Comparison of ENCODE assay signal across 8 mouse cellular contexts in genomic region chr1:172261477-172262078, GRCm38 (mm10). TPM values are rescaled to one million over a fixed set of nuclear protein-coding genes. Genes with fewer than 3 reads are reported as not detected.
DNase-seq lines count a peak whose midpoint lies in the region; ATAC-seq and TF ChIP-seq lines count a peak whose summit lies in the region.

TSS of gene Igsf8 (plus strand) at chr1:172261641.

- intact Hi-C loops in left cerebral cortex, postnatal 36 days (cut with DNase I), result no loop called here

- no peak for ATAC-seq in heart, embryonic 14.5 days (ENCODE audit: insufficient number of reproducible peaks, insufficient read depth, low FRiP score, low read depth)
- peak; percentile 76; the same call in 1 of the 2 replicates for ATAC-seq in neural tube, embryonic 11.5 days (ENCODE audit: insufficient read depth, low FRiP score, low TSS enrichment)

- no peak within 1 kb of the TSS; the same call in 1 of the 2 replicates for H3K9ac ChIP-seq in heart, embryonic 14.5 days (ENCODE audit: low read length)
- H3K9ac ChIP-seq in neural tube, embryonic 11.5 days (ENCODE audit: low read length), result peak within 1 kb of the TSS; percentile 33; the same call in 1 of the 2 replicates

- H3K4me1 ChIP-seq in heart, embryonic 14.5 days (ENCODE audit: control insufficient read depth in 2 of 2, insufficient read depth in 2 of 2, low read length in 2 of 2), result peaks cover 4 to 10% of the 10 kb centered on the region in 2 experiments; a peak in 3 of 4 replicates
- peaks cover 3% of the 10 kb centered on the region; the same call in 1 of the 2 replicates for H3K4me1 ChIP-seq in neural tube, embryonic 11.5 days (ENCODE audit: control insufficient read depth, insufficient read depth, low read length)

- H3K27ac ChIP-seq in layer of hippocampus, adult 2 months, result no peak within 1 kb of the TSS
- H3K27ac ChIP-seq in heart, embryonic 14.5 days (replicated peaks in 1 of 2; ENCODE audit: control insufficient read depth in 1 of 2, insufficient read depth in 1 of 2, low read depth in 2 of 2, low read length in 2 of 2), result peak within 1 kb of the TSS; percentile 39 to 74; a peak in 3 of 4 replicates
- peak within 1 kb of the TSS; percentile 5 for H3K27ac ChIP-seq in neural tube, embryonic 11.5 days (ENCODE audit: low read depth, low read length)

- H3K4me2 ChIP-seq in heart, embryonic 14.5 days (ENCODE audit: low read length), result no peak within 1 kb of the TSS
- H3K4me2 ChIP-seq in neural tube, embryonic 11.5 days (ENCODE audit: low read depth), result peak within 1 kb of the TSS; percentile 24

- H3K27me3 ChIP-seq in heart, embryonic 14.5 days (ENCODE audit: control insufficient read depth, insufficient read depth, low read length), result no peaks in the 10 kb centered on the region
- H3K27me3 ChIP-seq in neural tube, embryonic 11.5 days (ENCODE audit: control insufficient read depth, insufficient read depth, low read length), result no peaks in the 10 kb centered on the region

- TF ChIP-seq CTCF in layer of hippocampus, adult 2 months (conservative IDR thresholded peaks at IDR 0.05), result no peak

- 58% methylated on average over 8 of the region's 8 CpGs for WGBS in heart, embryonic 14.5 days
- 40% methylated on average over 8 of the region's 8 CpGs for WGBS in neural tube, embryonic 11.5 days

- no peak for DNase-seq in layer of hippocampus, adult 2 months (ENCODE audit: low spot score in 2 of 2)
- no peak for DNase-seq in layer of hippocampus, adult 11-12 months (ENCODE audit: low spot score)
- no peak for DNase-seq in adrenal gland, postnatal 4 days (ENCODE audit: low spot score in 2 of 2)
- no peak for DNase-seq in left cerebral cortex, postnatal 36 days (ENCODE audit: low spot score in 2 of 2)
- DNase-seq in neural tube, embryonic 11.5 days (ENCODE audit: low spot score), result peak; percentile 51
- DNase-seq in B cell, adult 2 months, result no peak
- DNase-seq in spleen, postnatal 10 days (ENCODE audit: low spot score in 2 of 2), result no peak

- no peak within 1 kb of the TSS for H3K4me3 ChIP-seq in layer of hippocampus, adult 2 months
- no peak within 1 kb of the TSS for H3K4me3 ChIP-seq in heart, embryonic 14.5 days (ENCODE audit: control insufficient read depth in 1 of 2, insufficient read depth in 1 of 2, low read depth in 1 of 2, low read length in 2 of 2)
- H3K4me3 ChIP-seq in neural tube, embryonic 11.5 days (ENCODE audit: low read depth, low read length), result no peak within 1 kb of the TSS

- H3K36me3 ChIP-seq in heart, embryonic 14.5 days (ENCODE audit: control insufficient read depth, insufficient read depth, low read length), result no peaks in the 10 kb centered on the region
- H3K36me3 ChIP-seq in neural tube, embryonic 11.5 days (ENCODE audit: control insufficient read depth, insufficient read depth, low read length), result no peaks in the 10 kb centered on the region

- peaks cover 4% of the 10 kb centered on the region; the same call in 1 of the 2 replicates for H3K9me3 ChIP-seq in heart, embryonic 14.5 days (ENCODE audit: control insufficient read depth, low read length)
- no peaks in the 10 kb centered on the region for H3K9me3 ChIP-seq in neural tube, embryonic 11.5 days (ENCODE audit: control insufficient read depth, low read length)

RNA-seq across cellular contexts. Expression of gene Igsf8, which starts in this region (rescaled TPM):
- 100 to 1,000 TPM; 255 to 257 TPM for total RNA-seq in layer of hippocampus, adult 2 months (2021)
- total RNA-seq in adrenal gland, postnatal 4 days (2021), result 10 to 100 TPM; 45.3 to 55.6 TPM
- 20.7 and 24.7 TPM in 2 replicates for polyA plus RNA-seq in heart, embryonic 14.5 days (2014; fragmentation: Nextera tagmentation; extraction: Ambion mirVana)
- total RNA-seq in left cerebral cortex, postnatal 36 days (2021), result 100 to 1,000 TPM; 253 to 300 TPM
- polyA plus RNA-seq in neural tube, embryonic 11.5 days (2014; fragmentation: Nextera tagmentation; extraction: Ambion mirVana), result 121 and 142 TPM in 2 replicates

Comparison
In these comparisons a context has a peak if more than half of its experiments do, and no peak if none do; other contexts are left out.
1. RNA of gene Igsf8 (total RNA-seq): 253 to 300 TPM in left cerebral cortex, postnatal 36 days and 255 to 257 TPM in layer of hippocampus, adult 2 months; 45.3 to 55.6 TPM in adrenal gland, postnatal 4 days; every median in the first group is over 4 times any median in the second.